Mouse (Mus musculus) heart, postnatal 0 days (tissue): ENCODE results near the gene Adm2. TPM values are rescaled to one million over a fixed set of nuclear protein-coding genes. Genes with fewer than 3 reads are reported as not detected.

Experiments
- ATAC-seq: fragments of 200-750 bp; cut with Nextera tagmentation; 2 replicates; pipeline ENCODE4 v1.8.0; 2017; ENCODE audit warnings: low read depth, moderate number of reproducible peaks, moderate library complexity; ENCODE audit not compliant: insufficient read depth
- DNase-seq: peaks from one replicate; pipeline ENCODE4 v3.0.0-alpha.2; 2016; ENCODE audit warnings: low spot score
- H3K27ac ChIP-seq: fragments of 300-500 bp; sonication (generic); 2 replicates; pipeline ENCODE4 v1.5.1; 2014; ENCODE audit warnings: low read depth, mild to moderate bottlenecking
- H3K27me3 ChIP-seq: fragments of 300-500 bp; sonication (generic); 2 replicates; pipeline ENCODE4 v1.6.1; 2014; ENCODE audit warnings: low read length, mixed read lengths; ENCODE audit not compliant: control insufficient read depth, insufficient read depth
- H3K36me3 ChIP-seq: fragments of 300-500 bp; sonication (generic); replicated peaks from 2 replicates; pipeline ENCODE4 v1.6.1; 2014; ENCODE audit warnings: low read length, mixed read lengths; ENCODE audit not compliant: control insufficient read depth, insufficient read depth
- H3K4me1 ChIP-seq: fragments of 300-500 bp; sonication (generic); 2 replicates; pipeline ENCODE4 v1.6.1; 2014; ENCODE audit warnings: antibody characterized with exemption; ENCODE audit not compliant: control insufficient read depth, insufficient read depth
- H3K4me2 ChIP-seq: fragments of 300-500 bp; sonication (generic); 2 replicates; pipeline ENCODE4 v1.6.1; 2014; ENCODE audit warnings: low read depth, mild to moderate bottlenecking, low read length, moderate library complexity
- H3K4me3 ChIP-seq: fragments of 300-500 bp; sonication (generic); 2 replicates; pipeline ENCODE4 v1.5.1; 2014; ENCODE audit warnings: low read depth, low read length
- H3K9ac ChIP-seq: fragments of 300-500 bp; sonication (generic); replicated peaks from 2 replicates; pipeline ENCODE4 v1.6.1; 2014; ENCODE audit warnings: low read depth, low read length, mixed read lengths
- H3K9me3 ChIP-seq: fragments of 300-500 bp; sonication (generic); replicated peaks from 2 replicates; pipeline ENCODE4 v1.6.1; 2016; ENCODE audit warnings: low read length; ENCODE audit not compliant: control insufficient read depth
- CTCF ChIP-seq: IDR thresholded peaks from 2 replicates; pipeline ENCODE4 v1.5.1; 2016; ENCODE audit warnings: antibody characterized with exemption, control low read depth, low read depth
- EP300 ChIP-seq: IDR thresholded peaks from 2 replicates; pipeline ENCODE4 v1.6.1; 2016; ENCODE audit warnings: antibody characterized with exemption, low read depth
- WGBS: fragments of 180-500 bp; shearing (Covaris S2); extraction: QIAGEN DNeasy Blood & Tissue Kit; methylation state at CpG from one replicate; pipeline ENCODE4 v1.1.7; 2014; 5-methylcytosine and 5-hydroxymethylcytosine counted together
- polyA plus RNA-seq: library from polyadenylated mRNA; unstranded; fragments of >200 nt; fragmentation: Nextera tagmentation; extraction: Ambion mirVana; gene quantifications from 2 replicates; pipeline ENCODE4 v1.2.1, GENCODE M21; 2015
- total RNA-seq: library from RNA; depleted of rRNA; stranded (reverse); fragments of >200 nt; gene quantifications from 2 replicates; pipeline ENCODE4 v1.2.3, GENCODE M21; 2014; ENCODE audit warnings: low replicate concordance

Gene Adm2
- total and polyA plus RNA-seq, 2 experiments from 2014 or later = not detected

DNA sequence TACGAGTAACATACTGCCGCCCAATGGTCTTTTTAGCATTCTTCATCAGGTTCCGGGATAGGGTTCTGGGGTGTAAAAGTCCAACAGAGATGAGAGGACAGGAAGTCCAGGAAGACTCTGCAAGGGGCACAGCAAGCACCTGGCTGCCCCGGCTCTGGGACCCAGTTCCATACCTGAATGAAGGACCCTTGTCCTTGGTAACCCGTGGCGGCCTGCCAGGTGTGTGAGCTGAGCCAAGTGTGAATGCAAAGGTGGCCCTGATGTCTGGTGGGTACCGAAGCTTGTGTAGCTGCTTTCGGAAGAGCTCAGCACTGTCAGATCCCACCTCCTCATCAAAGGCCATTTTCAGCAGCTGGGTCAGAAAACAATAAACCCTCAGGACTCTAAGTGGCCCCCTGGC lies 21.9 kb upstream of the Adm2 start:
- 95% methylated on average over 8 of the region's 8 CpGs for WGBS
- TF ChIP-seq CTCF = no peak
- TF ChIP-seq EP300 = no peak
- H3K4me1 ChIP-seq = no peaks in the 10 kb centered on the region
- no peak overlapping the region for H3K4me2 ChIP-seq
- ATAC-seq = no peak
- no peak overlapping the region for H3K4me3 ChIP-seq
- no peaks in the 10 kb centered on the region for H3K9me3 ChIP-seq
- H3K27ac ChIP-seq = no peak overlapping the region
- H3K9ac ChIP-seq = no peak overlapping the region
- DNase-seq = no peak
- peaks cover 82% of the 10 kb centered on the region for H3K36me3 ChIP-seq
- no peaks in the 10 kb centered on the region for H3K27me3 ChIP-seq

DNA sequence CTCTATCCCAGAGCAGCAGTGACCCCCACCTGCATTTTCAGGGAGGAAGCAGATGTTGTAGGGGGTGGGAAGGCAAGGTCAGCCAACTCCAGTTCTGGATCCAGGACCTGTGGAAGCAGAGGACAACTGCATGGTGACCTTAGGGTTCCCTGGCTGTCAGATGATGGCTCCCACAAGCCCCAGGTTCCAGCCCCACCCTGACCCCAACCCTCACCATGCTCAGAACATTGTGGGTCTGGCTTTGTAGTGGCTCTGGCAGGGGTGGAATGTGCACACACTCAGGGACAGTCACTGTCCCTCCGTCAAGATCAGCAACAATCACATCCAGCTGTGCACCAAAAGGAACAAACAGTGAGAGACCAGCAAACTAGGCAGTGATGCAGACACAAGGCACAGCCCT lies 16.6 kb upstream of the Adm2 start:
- Histone ChIP-seq H3K27me3 (no peaks in the 10 kb centered on the region), H3K36me3 (peaks cover 58% of the 10 kb centered on the region)

DNA sequence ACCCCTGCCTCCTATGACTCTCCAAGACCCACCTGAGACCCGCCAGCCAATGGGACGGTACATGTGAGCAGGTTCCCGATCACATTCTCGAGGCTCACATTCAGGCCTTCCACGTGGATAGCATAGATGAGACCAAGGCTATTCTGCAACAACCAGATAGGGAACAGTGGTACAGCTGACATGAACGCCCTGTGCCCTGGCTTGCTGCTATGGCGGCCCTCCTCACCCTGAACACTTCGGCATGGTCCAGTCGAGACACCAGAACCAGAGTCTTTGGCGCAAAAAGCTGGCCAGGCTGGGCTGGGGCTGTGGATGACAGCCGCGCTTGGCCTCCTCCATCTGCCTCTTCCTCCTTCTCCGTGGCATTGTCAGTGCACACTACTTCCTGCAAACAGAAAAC lies 15.1 kb upstream of the Adm2 start:
- DNase-seq (no peak), ATAC-seq (no peak)
- Histone ChIP-seq H3K27ac (no peak overlapping the region), H3K4me1 (peaks cover 14% of the 10 kb centered on the region; the same call in 1 of the 2 replicates), H3K27me3 (no peaks in the 10 kb centered on the region), H3K4me2 (no peak overlapping the region), H3K4me3 (no peak overlapping the region), H3K9me3 (no peaks in the 10 kb centered on the region), H3K9ac (no peak overlapping the region), H3K36me3 (peaks cover 43% of the 10 kb centered on the region)
- 89% methylated on average over 13 of the region's 13 CpGs for WGBS
- TF ChIP-seq CTCF (no peak), EP300 (no peak)

More for the DNA sequence above, 16.6 kb upstream of the Adm2 start:
- H3K4me2 ChIP-seq = no peak overlapping the region
- no peak overlapping the region for H3K4me3 ChIP-seq
- ATAC-seq = no peak
- peaks cover 14% of the 10 kb centered on the region; the same call in 1 of the 2 replicates for H3K4me1 ChIP-seq
- DNase-seq = no peak
- H3K27ac ChIP-seq = no peak overlapping the region
- H3K9me3 ChIP-seq = no peaks in the 10 kb centered on the region
- TF ChIP-seq EP300 = no peak
- no peak for TF ChIP-seq CTCF
- 83% methylated on average over 1 of the region's 1 CpGs for WGBS
- no peak overlapping the region for H3K9ac ChIP-seq

DNA sequence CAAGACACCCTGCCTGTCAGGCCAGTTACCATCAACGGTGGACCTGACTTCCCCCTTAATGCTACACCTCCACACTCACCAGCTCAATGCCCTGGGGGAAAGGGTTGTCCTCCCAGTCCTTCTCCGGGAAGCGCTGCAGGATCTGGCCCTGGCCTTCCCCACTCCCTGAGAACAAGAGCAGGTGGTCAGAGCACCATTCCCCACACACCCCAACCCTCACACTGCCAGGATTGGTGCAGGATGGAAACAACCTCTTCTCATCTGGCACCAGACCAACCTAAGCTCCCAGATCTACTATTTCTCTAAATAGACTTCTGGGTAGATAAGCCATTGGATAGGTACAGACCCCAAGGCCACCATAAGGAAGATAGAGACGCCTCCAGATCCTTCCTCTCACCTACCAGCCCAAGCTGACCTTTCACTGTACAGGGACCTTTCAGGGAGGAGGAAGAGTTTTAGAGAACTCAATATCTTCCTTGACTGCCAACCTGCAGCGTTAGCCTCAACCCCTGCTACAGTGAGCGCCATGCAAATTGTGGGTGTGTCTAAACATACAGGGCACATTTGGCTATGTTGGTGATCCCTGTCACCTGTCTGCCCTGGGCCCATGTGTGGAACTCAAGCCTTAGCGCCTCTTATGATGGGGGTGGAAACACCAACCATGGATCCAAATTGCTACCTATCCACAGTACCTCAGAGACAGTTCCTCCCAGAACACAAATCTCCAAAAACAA lies 13.9 kb upstream of the Adm2 start:
- Histone ChIP-seq H3K4me1 (peaks cover 18% of the 10 kb centered on the region), H3K27me3 (no peaks in the 10 kb centered on the region), H3K36me3 (peaks cover 32% of the 10 kb centered on the region), H3K9me3 (no peaks in the 10 kb centered on the region), H3K4me3 (no peak overlapping the region), H3K27ac (no peak overlapping the region), H3K9ac (no peak overlapping the region), H3K4me2 (no peak overlapping the region)
- ATAC-seq (no peak), DNase-seq (no peak)
- 75% methylated on average over 7 of the region's 7 CpGs for WGBS
- TF ChIP-seq EP300 (no peak), CTCF (no peak)

DNA sequence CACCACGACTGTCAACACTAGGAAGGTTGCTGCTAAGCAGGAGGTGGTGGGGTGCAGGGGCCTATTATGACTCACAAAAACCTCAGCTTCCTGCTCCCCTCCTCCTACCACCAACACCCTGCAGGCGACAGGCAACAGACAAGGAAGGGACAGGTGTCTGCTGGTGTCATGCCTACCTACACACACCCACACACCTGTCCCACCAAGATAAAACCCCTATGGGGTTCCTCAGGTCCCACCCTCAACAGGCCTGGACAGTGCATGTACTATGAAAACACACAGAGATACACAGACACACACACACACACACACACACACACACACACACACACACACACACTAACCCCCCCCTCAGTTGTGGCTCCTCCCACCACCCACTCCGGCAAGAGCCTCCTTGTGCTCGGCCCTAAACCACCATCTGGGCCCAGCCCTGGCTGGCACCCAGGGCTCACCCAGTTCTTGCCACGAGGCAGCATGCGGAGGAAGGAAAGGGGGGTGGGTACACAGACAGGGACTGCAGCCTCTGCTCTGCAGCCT lies 12.5 kb upstream of the Adm2 start:
- H3K4me3 ChIP-seq = no peak overlapping the region
- peaks cover 27% of the 10 kb centered on the region for H3K4me1 ChIP-seq
- H3K9ac ChIP-seq = no peak overlapping the region
- H3K4me2 ChIP-seq = no peak overlapping the region
- TF ChIP-seq EP300 = no peak
- TF ChIP-seq CTCF = no peak
- no peaks in the 10 kb centered on the region for H3K9me3 ChIP-seq
- DNase-seq (no peak), ATAC-seq (no peak)
- peak overlapping the region; percentile 40; the same call in 1 of the 2 replicates for H3K27ac ChIP-seq
- H3K36me3 ChIP-seq = peaks cover 17% of the 10 kb centered on the region
- no peaks in the 10 kb centered on the region for H3K27me3 ChIP-seq
- 49% methylated on average over 6 of the region's 6 CpGs for WGBS

DNA sequence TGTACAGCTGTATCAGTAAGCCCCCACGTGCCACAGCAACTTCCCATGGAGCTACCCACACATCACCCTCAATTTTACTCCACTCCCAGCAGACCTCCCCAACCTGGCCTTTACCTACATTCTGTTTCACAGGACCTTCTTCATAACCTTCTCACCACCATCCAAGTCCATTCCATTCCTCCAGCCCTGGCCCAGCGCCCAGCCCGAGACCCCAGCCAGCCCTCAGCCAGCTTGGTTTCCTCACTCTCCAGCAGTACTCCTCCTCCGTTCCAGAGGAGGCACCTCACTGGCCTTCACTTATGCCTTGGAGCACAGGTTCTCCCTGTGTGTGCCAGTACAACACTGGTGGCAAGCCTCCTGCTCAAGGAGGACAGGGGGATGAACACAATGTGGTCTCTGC lies 9.2 kb upstream of the Adm2 start:
- 60% methylated on average over 4 of the region's 4 CpGs for WGBS
- TF ChIP-seq EP300 (no peak), CTCF (no peak)
- Histone ChIP-seq H3K36me3 (no peaks in the 10 kb centered on the region), H3K4me3 (no peak overlapping the region), H3K27me3 (no peaks in the 10 kb centered on the region), H3K4me1 (peaks cover 27% of the 10 kb centered on the region), H3K9me3 (no peaks in the 10 kb centered on the region), H3K9ac (0 out of 2 replicates have a peak overlapping the region, but pooled peaks have one; percentile 8), H3K4me2 (peak overlapping the region; percentile 93; the same call in 1 of the 2 replicates), H3K27ac (no peak overlapping the region)
- DNase-seq = no peak
- ATAC-seq = no peak
